Mouse (Mus musculus) embryonic stem cell, embryonic (primary cell): ENCODE measurements around the gene Dip2b.

Experiments used
- CTCF ChIA-PET, 4 experiments: fragments of 300-600 bp in 2 of 4; fragments of 350-600 bp in 2 of 4; sonication (Branson Sonifier 250); formaldehyde crosslinking; loops; one replicate each; lab custom pipeline; 2022; ENCODE audit warnings: inconsistent platforms in 2 of 4; lab: Charles Lee
- POLR2A ChIA-PET, 4 experiments: fragments of 300-600 bp in 2 of 4; fragments of 350-600 bp in 2 of 4; sonication (Branson Sonifier 250); formaldehyde crosslinking; loops; one replicate each; lab custom pipeline; 2022; ENCODE audit warnings: antibody characterized with exemption in 4 of 4, inconsistent platforms in 1 of 4; lab: Charles Lee

Gene Dip2b

DNA sequence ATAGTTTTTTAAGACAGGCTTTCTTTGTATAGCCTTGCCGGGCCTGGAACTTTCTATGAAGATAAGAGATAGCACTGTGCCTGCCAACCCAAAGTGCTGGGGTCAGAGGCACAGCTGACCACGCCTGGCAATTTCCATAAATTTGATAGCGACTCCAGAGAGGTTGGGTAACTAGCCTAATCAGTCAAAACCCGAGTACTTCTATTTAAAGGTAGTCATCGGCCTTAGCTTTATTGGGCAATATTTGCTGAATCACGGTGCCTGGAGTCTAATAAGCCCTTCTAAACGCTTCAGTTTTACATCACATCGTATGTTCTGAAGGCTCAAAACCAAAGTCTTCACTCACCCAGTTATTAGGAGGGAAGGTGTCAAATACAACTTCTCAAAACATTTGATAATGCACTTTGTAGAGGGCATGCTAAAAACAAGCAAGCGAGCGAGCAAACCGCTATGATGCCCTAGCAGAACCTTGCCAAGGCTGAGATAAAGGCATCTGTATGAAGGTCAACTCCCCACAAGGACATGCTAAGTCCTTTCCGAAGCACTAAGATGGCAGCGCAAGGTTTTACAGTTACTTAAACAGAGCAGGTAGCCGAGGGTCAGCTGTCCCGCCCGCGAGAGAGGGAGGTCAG lies 188.7 kb downstream of the Dip2b start:
- POLR2A ChIA-PET: interaction anchor here (0.6 to 17.1 kb wide), 87 partner anchors 9 to 1197 kb away, joined by 3 to 481 read pairs (median 4); partner anchors contain the start of genes Tmprss12 (in 3 of the 4), Dip2b (in 2 of the 4), Acvr1b (in 1 of the 4) and Cox14 (in 1 of the 4)
- CTCF ChIA-PET: interaction anchor here in 3 of 4 experiments (0.6 to 1.3 kb wide), 6 partner anchors 9 to 1191 kb away, joined by 3 to 11 read pairs (median 4); no protein-coding TSS in a partner anchor

DNA sequence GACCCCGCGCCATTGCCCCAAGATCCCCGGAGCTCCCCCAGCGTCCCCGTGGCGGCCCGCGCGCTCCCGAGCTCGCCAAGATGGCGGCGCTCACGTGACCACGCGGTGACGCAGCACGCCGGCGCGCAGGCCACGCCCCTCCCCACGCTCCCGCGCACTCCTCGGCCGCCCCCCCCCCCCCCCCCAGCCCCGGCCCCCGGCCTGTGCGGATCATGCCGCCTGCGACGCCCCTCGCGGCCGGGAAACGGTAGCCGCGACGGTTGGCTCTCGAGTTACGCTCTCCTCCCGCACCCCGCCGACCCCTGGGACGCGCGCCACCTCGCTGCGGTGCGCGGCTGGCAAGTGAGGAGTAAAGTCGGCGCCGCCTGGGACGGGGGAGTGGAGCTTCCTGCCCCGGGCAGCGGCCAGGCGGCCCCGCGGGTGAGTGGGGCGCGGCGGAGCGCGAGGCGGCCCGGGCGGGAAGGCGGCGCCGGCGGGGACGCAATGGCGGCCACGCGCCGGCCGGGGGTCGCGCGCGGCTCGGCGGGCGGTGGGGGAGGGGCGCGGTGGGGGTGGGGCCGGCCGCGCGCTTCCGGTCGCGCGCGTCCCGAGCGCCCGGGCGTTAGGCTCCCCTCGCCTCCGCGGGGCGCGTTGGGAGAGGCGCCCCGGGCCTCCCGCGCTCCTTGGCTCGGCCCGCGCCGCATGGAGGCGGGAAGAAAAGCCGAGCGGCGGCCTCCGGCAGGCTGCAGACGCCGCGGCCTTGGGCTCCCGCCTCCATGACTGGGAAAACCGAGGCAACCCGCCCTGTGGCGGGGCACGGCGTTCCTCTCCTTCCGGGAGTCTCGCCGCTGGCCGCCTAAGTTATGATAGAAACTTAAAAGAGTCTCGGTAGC lies 189.4 kb downstream of the Dip2b start, which contains the start of gene Atf1:
Atf1 (plus strand) TSS at position 157 of the 872 bp plus-strand sequence.
- POLR2A ChIA-PET: interaction anchor here (0.6 to 17.1 kb wide), 86 partner anchors 8 to 1198 kb away, joined by 3 to 481 read pairs (median 4); partner anchors contain the start of genes Tmprss12 (in 3 of the 4), Dip2b (in 2 of the 4), Acvr1b (in 1 of the 4) and Cox14 (in 1 of the 4)
- CTCF ChIA-PET: interaction anchor here (0.6 to 1.3 kb wide), 7 partner anchors 9 to 1191 kb away, joined by 3 to 11 read pairs (median 4); no protein-coding TSS in a partner anchor

DNA sequence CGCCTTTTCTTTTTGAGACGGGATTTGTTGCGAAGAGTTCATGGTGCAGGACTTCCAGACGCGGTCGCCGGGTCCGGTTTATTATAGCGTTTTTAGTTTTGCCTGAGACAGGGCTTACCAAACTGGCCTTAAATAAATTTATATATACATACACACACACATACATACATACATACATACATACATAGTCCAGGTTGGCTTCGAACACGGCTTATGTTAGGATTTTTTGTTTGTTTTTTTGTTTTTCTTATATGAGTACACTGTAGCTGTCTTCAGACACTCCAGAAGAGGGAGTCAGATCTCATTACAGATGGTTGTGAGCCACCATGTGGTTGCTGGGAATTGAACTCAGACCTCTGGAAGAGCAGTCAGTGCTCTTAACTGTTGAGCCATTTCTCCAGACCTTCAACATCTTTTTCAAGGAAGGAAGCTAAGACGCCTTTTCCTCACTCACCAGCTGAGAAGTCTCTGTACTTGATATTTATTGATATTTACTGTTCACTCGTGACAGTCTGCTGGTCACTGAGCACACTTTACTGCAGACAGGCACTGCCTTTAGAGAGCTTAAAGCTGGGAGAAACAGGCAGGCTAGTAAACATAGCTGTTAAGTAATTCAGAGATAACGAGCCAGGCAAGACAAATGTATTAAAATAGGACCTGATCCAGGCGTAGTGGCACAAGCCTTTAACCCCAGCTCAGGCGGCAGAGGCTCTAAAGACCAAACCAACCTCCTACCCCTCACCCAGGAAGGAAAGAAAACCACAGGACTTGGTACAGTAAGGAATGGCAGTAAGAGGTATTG lies 190.3 kb downstream of the Dip2b start:
- CTCF ChIA-PET: interaction anchor here (0.5 to 1.7 kb wide), 7 partner anchors 10 to 190 kb away, joined by 3 to 4 read pairs (median 3); partner anchors contain the start of gene Dip2b (in 1 of the 4)
- POLR2A ChIA-PET: interaction anchor here (0.6 to 17.1 kb wide), 46 partner anchors 8 to 255 kb away, joined by 3 to 481 read pairs (median 5); partner anchors contain the start of genes Tmprss12 (in 2 of the 4) and Mettl7a1 (in 1 of the 4)

DNA sequence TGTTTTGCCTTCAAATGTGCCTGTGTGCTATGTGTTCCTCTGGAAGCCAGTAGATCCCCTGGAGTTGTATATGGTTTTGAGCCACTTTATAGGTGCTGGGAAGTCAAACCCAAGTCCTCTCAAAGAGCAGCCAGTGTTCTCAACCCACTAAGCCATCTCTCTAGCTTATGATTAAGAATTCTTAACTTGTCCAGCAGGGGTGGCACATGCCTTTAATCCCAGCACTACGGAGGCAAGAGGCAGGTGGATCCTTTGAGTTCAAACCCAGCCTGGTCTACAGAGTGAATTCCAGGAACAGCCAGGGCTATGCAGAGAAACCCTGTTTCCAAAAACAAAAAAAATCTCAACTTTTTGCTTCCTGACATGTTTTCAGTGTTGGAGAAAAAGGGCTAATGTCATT lies 192.2 kb downstream of the Dip2b start:
- POLR2A ChIA-PET: interaction anchor here (0.6 to 17.1 kb wide), 33 partner anchors 9 to 680 kb away, joined by 3 to 481 read pairs (median 12); partner anchors contain the start of genes Tmprss12 (in 3 of the 4) and Dip2b (in 1 of the 4)
- CTCF ChIA-PET: interaction anchor here (0.6 to 1.7 kb wide), 10 partner anchors 8 to 1208 kb away, joined by 3 to 15 read pairs (median 4); partner anchors contain the start of genes Krt87 (in 1 of the 4) and Tmprss12 (in 1 of the 4)

- CTCF ChIA-PET: interaction anchor here in 3 of 4 experiments (0.6 to 2.2 kb wide), 8 partner anchors 9 to 391 kb away, joined by 3 to 10 read pairs (median 4); partner anchors contain the start of gene Tmprss12 (in 1 of the 3)
These were observed 193.4 kb downstream of the Dip2b start for GRCm38 (mm10) chr15:100231616-100232525.

GRCm38 (mm10) chr15:100235208-100235965 lies 196.9 kb downstream of the Dip2b start:
- ChIA-PET POLR2A (interaction anchor here (0.6 to 18.1 kb wide), 17 partner anchors 3 to 257 kb away, joined by 3 to 481 read pairs (median 5); partner anchors contain the start of genes Atf1 (in 3 of the 4) and Tmprss12 (in 1 of the 4)), CTCF (interaction anchor here in 2 of 4 experiments (0.5 to 2.2 kb wide), 3 partner anchors 13 to 343 kb away, joined by 3 to 7 read pairs (median 4); no protein-coding TSS in a partner anchor)

More at GRCm38 (mm10) chr15:100231616-100232525, 193.4 kb downstream of the Dip2b start:
- POLR2A ChIA-PET: interaction anchor here (0.5 to 17.1 kb wide), 46 partner anchors 10 to 507 kb away, joined by 3 to 481 read pairs (median 6); partner anchors contain the start of genes Cox14 (in 2 of the 4) and Tmprss12 (in 2 of the 4)

DNA sequence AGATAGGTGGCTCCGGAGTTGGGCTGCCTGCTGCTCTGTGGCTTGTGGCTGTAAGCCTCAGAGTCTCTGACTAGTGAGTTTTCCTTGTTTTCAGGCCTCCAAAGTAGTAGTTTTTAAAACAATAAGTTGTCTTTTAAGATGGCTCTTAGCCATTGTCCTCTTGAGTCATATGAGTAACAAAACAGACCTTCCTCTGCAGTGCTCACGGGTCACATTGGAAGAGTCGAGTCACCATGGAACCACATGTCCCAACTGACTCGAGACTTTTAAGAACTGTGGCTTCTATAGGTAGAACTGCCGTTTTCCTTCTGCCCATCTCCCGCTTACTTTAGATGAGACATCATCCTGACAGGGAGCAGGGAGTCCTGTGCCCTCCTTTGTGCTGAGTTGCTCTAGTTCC lies 198.5 kb downstream of the Dip2b start:
- CTCF ChIA-PET: interaction anchor here in 2 of 4 experiments (0.9 to 2.2 kb wide), 3 partner anchors 9 to 11 kb away, joined by 3 to 7 read pairs (median 4); partner anchors contain the start of gene Atf1 (in 1 of the 2)

GRCm38 (mm10) chr15:100241780-100242179 lies 203.3 kb downstream of the Dip2b start:
- POLR2A ChIA-PET: interaction anchor here (0.6 to 18.1 kb wide), 28 partner anchors 9 to 249 kb away, joined by 3 to 481 read pairs (median 4); partner anchors contain the start of genes Atf1 (in 2 of the 4) and Tmprss12 (in 2 of the 4)
- CTCF ChIA-PET: interaction anchor here in 3 of 4 experiments (0.7 to 2.8 kb wide), 9 partner anchors 9 to 82 kb away, joined by 3 to 10 read pairs (median 3); no protein-coding TSS in a partner anchor

More for the DNA sequence above, 198.5 kb downstream of the Dip2b start:
- POLR2A ChIA-PET: interaction anchor here (0.7 to 18.1 kb wide), 25 partner anchors 4 to 924 kb away, joined by 3 to 481 read pairs (median 5); partner anchors contain the start of genes Atf1 (in 2 of the 4) and Tmprss12 (in 2 of the 4)

DNA sequence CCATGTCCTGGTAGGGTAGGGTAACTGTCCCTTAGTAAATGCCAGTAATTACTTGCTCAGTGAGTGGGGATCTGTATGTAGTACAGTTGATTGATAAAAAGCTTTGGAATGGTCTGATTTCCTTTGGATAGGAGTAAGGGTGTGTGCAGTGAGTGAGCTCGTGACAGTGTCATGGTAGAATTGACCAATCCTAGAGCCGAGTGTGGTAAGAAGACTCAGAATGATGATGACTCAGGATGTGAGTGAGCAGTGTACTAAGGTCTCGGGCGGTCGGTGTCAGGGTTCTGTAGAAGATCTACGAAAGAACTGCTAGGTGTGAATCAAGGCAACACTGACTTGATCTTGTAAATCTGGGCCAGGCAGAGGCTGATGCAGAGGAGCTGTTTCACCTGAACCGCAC lies 207.5 kb downstream of the Dip2b start:
- ChIA-PET POLR2A (interaction anchor here (0.5 to 18.1 kb wide), 31 partner anchors 9 to 274 kb away, joined by 3 to 481 read pairs (median 5); partner anchors contain the start of genes Atf1 (in 2 of the 4), Mettl7a1 (in 2 of the 4) and Tmprss12 (in 2 of the 4)), CTCF (interaction anchor here in 2 of 4 experiments (0.6 to 1.8 kb wide), 4 partner anchors 9 to 198 kb away, joined by 4 to 6 read pairs (median 4); no protein-coding TSS in a partner anchor)

DNA sequence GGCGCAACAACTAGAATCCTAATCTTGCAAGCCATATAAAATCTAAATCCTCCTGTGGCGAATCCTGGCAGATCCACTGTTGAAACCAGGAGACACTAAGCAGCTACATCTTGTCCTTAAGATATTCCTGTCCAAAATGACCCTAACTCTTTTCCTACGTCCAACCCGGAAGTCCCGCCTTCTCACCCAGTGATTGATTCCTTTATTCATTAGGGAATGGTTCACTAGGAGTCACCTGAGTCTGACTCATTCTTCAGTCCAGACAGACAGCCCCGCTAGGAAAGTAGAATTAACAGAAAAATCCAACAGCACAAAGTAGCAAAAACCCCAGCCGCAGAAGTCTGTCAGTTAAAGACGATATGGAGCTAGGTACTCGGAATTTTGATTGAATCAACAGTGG lies 208.8 kb downstream of the Dip2b start:
- CTCF ChIA-PET: no interaction called here
- POLR2A ChIA-PET: interaction anchor here (0.6 to 18.1 kb wide), 34 partner anchors 9 to 427 kb away, joined by 3 to 481 read pairs (median 6); partner anchors contain the start of genes Atf1 (in 3 of the 4), Tmprss12 (in 2 of the 4) and Mettl7a1 (in 1 of the 4)

DNA sequence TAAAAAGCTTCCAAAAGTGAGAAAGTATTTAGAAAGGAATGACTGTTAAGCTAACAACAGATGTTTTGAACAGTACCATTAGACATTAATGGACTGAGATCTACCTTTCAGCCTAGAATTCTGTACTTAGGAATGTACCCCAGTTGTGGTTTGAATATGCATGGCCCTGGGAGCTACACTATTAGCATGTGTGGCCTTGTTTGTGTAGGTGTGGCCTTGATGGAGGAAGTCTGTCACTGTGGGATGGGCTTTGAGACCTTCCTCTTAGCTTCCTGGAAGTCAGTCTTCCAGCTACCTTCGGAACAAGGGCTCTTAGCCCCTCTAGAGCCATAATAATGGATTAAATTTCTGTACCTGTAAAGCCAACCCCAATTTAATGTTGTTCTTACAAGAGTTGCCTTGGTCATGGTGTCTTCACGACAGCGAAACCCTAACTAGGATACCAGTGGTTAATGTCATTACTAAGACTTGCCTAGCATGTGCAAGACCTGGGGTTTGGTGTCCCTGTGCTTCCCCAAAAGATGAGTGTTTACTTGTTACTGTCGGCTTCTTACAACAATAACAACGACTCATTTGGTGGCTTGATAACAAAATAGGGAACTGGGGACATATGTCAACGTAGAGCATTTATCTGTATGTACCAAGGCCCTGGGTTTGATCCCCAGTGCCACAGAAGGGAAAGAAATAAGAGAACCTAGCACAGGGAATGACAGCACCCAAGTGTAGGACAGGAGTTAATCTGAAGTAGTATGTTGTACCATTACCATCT lies 210.4 kb downstream of the Dip2b start:
- CTCF ChIA-PET: interaction anchor here in 3 of 4 experiments (0.6 to 1.5 kb wide), 9 partner anchors 12 to 617 kb away, joined by 3 to 7 read pairs (median 3); no protein-coding TSS in a partner anchor
- POLR2A ChIA-PET: interaction anchor here (0.5 to 18.1 kb wide), 49 partner anchors 7 to 434 kb away, joined by 3 to 481 read pairs (median 4); partner anchors contain the start of genes Atf1 (in 3 of the 4), Mettl7a1 (in 2 of the 4), Tmprss12 (in 2 of the 4) and Dip2b (in 1 of the 4)

- CTCF ChIA-PET: interaction anchor here in 3 of 4 experiments (0.5 to 1.0 kb wide), 3 partner anchors 57 to 221 kb away, joined by 3 read pairs; no protein-coding TSS in a partner anchor
- POLR2A ChIA-PET: interaction anchor here (0.6 to 18.1 kb wide), 26 partner anchors 6 to 527 kb away, joined by 3 to 481 read pairs (median 4); partner anchors contain the start of genes Atf1 (in 3 of the 4) and Tmprss12 (in 2 of the 4)
These were observed 212.8 kb downstream of the Dip2b start for GRCm38 (mm10) chr15:100251153-100251780.

DNA sequence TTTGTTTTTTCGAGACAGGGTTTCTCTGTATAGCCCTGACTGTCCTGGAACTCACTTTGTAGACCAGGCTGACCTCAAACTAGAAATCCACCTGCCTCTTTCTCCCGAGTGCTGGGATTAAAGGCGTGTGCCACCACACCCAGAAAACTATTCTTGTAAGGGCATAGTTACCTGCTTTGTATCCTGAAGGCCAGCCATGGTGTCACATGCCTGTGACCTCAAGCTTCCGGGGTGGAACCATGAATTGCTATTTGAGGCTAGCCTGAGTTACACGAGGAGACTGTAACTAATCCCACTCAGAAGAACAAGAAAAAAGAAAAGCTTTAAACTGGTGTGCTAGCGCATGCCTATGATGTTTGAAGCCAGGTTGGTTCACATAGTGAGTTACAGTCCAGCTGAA lies 217.9 kb downstream of the Dip2b start:
- CTCF ChIA-PET: no interaction called here
- POLR2A ChIA-PET: interaction anchor here (0.5 to 6.6 kb wide), 33 partner anchors 8 to 1434 kb away, joined by 3 to 175 read pairs (median 5); partner anchors contain the start of genes Atf1 (in 2 of the 4) and Tmprss12 (in 2 of the 4)
